Mouse (Mus musculus): Measurements from ENCODE around the gene Ano1. TPM values are rescaled to one million over a fixed set of nuclear protein-coding genes. Genes with fewer than 3 reads are reported as not detected.

The Ano1 gene
- polyA plus RNA-seq, 2 experiments: 1.4 to 1.5 TPM

DNA sequence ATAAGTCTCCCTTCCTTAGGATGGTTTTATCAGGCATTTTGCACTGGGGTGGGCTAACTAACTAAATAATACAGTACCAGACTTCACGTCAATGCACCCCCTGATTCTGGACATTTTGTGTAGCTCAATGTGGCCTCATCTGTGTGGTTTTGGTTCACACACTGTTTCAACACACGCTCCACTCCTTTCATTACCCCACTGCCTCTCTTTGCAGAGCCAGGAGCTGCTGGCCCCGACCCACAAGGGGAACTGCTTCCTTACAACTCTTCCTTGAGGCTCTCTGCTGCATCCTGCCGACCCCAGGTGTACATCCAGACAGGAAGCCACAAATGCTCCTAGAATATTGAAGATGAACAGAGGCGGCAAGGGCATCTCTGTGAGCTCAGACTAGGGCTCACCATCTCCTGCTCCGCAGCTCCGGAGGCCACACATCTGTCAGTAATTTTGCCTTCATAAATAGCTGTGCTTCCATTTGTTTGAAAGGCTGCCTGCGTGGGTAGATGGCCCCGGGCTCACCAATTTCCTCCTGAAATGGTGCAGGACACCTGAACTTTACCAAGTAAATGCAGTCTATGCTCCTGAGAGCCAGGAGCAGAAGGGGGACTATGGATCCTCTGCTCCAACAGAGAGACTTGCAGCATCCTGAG lies 17.8 kb upstream of the Ano1 start:
- Histone ChIP-seq H3K4me3 (ENCODE audit: insufficient read depth in 1 of 2, low read depth in 2 of 2, low read length in 2 of 2) (no peak overlapping the region), H3K4me1 (replicated peaks; ENCODE audit: control insufficient read depth in 2 of 2, insufficient read depth in 2 of 2, low read length in 1 of 2) (no peaks in the 10 kb centered on the region), H3K27ac (no peak overlapping the region), H3K9me3 (ENCODE audit: control insufficient read depth, low read length) (no peaks in the 10 kb centered on the region), H3K27me3 (ENCODE audit: control insufficient read depth, insufficient read depth, low read length) (peaks cover 9% of the 10 kb centered on the region), H3K9ac (replicated peaks) (no peak overlapping the region), H3K36me3 (replicated peaks; ENCODE audit: control insufficient read depth, insufficient read depth, low read depth) (no peaks in the 10 kb centered on the region), H3K4me2 (ENCODE audit: low read depth) (no peak overlapping the region)
- DNase-seq (ENCODE audit: low read depth in 3 of 3, low spot score in 3 of 3) (no peak), ATAC-seq (ENCODE audit: insufficient read depth) (no peak)
- TF ChIP-seq CTCF (IDR thresholded peaks at IDR 0.05; ENCODE audit: low read depth): no peak
- TF ChIP-seq EP300 (IDR thresholded peaks at IDR 0.05; ENCODE audit: low read depth): no peak
- 16% methylated on average over 9 of the region's 9 CpGs for WGBS (ENCODE audit: insufficient replicate concordance)

DNA sequence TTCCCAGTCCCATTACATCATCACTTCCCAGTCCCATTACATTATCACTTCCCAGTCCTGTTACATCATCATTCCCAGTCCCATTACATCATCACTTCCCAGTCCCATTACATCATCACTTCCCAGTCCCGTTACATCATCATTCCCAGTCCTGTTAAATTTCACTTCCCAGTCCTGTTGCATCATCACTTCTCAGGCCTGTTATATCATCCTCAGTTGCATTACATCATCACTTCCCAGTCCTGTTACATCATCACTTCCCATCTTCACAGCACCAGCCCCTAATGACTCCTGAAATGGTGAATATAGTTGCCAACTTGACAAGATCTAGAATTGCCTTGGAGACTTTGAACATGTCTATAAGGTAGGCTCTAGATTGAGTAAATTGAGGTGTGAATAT lies 17.1 kb upstream of the Ano1 start:
- no peak overlapping the region for H3K9ac ChIP-seq (replicated peaks)
- H3K36me3 ChIP-seq (replicated peaks; ENCODE audit: control insufficient read depth, insufficient read depth, low read depth): no peaks in the 10 kb centered on the region
- no peaks in the 10 kb centered on the region for H3K4me1 ChIP-seq (replicated peaks; ENCODE audit: control insufficient read depth in 2 of 2, insufficient read depth in 2 of 2, low read length in 1 of 2)
- TF ChIP-seq CTCF (IDR thresholded peaks at IDR 0.05; ENCODE audit: low read depth) (no peak), EP300 (IDR thresholded peaks at IDR 0.05; ENCODE audit: low read depth) (no peak)
- no peaks in the 10 kb centered on the region for H3K9me3 ChIP-seq (ENCODE audit: control insufficient read depth, low read length)
- no peak overlapping the region for H3K4me3 ChIP-seq (ENCODE audit: insufficient read depth in 1 of 2, low read depth in 2 of 2, low read length in 2 of 2)
- peaks cover 9% of the 10 kb centered on the region for H3K27me3 ChIP-seq (ENCODE audit: control insufficient read depth, insufficient read depth, low read length)
- WGBS (ENCODE audit: insufficient replicate concordance): 79% methylated on average over 1 of the region's 1 CpGs
- no peak for DNase-seq (ENCODE audit: low read depth in 3 of 3, low spot score in 3 of 3)
- ATAC-seq (ENCODE audit: insufficient read depth): no peak
- H3K27ac ChIP-seq: no peak overlapping the region
- H3K4me2 ChIP-seq (ENCODE audit: low read depth): no peak overlapping the region

DNA sequence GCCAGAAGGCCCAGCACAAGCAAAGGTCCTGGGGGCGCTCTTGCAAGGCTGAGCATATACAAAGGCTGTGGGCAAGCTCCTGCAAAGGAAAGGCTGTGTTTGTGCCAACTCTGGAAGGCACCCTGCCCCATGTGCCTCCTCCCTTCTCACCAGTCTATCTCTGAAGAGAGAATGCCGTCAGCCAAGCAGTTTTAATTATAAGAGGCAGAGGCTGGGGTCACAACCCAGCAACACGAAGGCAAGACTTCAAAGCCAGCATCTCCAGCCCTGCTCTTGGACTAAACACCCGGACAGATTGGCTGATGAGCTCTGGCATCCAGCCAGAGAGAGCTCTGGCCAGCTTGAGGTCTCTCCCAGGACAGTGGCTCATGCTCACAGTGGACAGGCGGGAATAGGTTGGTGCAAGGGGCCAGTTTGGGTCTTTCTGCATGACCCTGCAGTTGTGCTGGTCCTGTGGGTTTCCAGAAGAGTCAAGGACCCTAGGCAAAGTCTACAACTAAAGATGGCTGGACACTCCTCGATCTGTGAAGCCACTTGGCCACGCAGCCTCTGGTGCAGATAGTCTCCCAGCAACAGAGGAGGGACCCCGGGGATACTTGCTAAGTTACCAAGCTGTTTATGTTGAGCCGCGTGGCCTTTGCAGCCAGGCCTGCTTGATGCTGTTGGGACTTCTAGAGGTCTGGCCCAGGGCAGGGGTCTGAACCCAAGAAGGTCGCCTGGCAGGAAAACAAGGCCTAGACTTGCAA lies 12.9 kb upstream of the Ano1 start:
- DNase-seq (ENCODE audit: low read depth in 3 of 3, low spot score in 3 of 3): no peak
- 60% methylated on average over 11 of the region's 11 CpGs for WGBS (ENCODE audit: insufficient replicate concordance)
- peaks cover 1% of the 10 kb centered on the region for H3K27me3 ChIP-seq (ENCODE audit: control insufficient read depth, insufficient read depth, low read length)

DNA sequence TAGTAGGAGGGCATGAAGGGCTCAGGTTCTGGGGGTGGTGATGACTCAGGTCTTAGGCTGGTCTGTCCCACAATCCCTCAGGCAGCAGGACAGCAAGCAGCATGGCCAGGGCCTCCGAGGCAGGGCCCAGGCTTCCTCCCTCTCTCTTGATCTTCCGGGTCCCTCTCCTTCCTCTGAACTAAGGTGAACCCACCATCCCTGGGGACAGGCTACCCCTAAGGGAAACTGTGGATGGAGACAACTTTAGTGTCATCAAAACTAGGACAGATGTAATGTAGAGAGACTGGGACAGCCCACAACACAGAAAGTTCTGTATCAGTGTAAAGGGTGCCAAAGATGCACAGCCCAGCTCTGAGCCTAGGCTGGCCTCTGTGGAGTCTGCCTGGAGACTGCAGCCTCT lies 12.2 kb upstream of the Ano1 start:
- H3K36me3 ChIP-seq (replicated peaks; ENCODE audit: control insufficient read depth, insufficient read depth, low read depth): no peaks in the 10 kb centered on the region
- H3K4me1 ChIP-seq (replicated peaks; ENCODE audit: control insufficient read depth in 2 of 2, insufficient read depth in 2 of 2, low read length in 1 of 2): no peaks in the 10 kb centered on the region
- H3K27ac ChIP-seq: no peak overlapping the region
- no peaks in the 10 kb centered on the region for H3K27me3 ChIP-seq (ENCODE audit: control insufficient read depth, insufficient read depth, low read length)
- H3K4me3 ChIP-seq (ENCODE audit: insufficient read depth in 1 of 2, low read depth in 2 of 2, low read length in 2 of 2): no peak overlapping the region
- TF ChIP-seq CTCF (IDR thresholded peaks at IDR 0.05; ENCODE audit: low read depth): no peak
- no peak for TF ChIP-seq EP300 (IDR thresholded peaks at IDR 0.05; ENCODE audit: low read depth)
- DNase-seq (ENCODE audit: low read depth in 3 of 3, low spot score in 3 of 3) (no peak), ATAC-seq (ENCODE audit: insufficient read depth) (no peak)
- H3K9me3 ChIP-seq (ENCODE audit: control insufficient read depth, low read length): no peaks in the 10 kb centered on the region
- no peak overlapping the region for H3K4me2 ChIP-seq (ENCODE audit: low read depth)
- no peak overlapping the region for H3K9ac ChIP-seq (replicated peaks)
- 49% methylated on average over 2 of the region's 2 CpGs for WGBS (ENCODE audit: insufficient replicate concordance)

More for the DNA sequence above, 12.9 kb upstream of the Ano1 start:
- Histone ChIP-seq H3K9me3 (ENCODE audit: control insufficient read depth, low read length) (no peaks in the 10 kb centered on the region), H3K36me3 (replicated peaks; ENCODE audit: control insufficient read depth, insufficient read depth, low read depth) (no peaks in the 10 kb centered on the region), H3K4me2 (ENCODE audit: low read depth) (no peak overlapping the region), H3K9ac (replicated peaks) (no peak overlapping the region), H3K4me1 (replicated peaks; ENCODE audit: control insufficient read depth in 2 of 2, insufficient read depth in 2 of 2, low read length in 1 of 2) (no peaks in the 10 kb centered on the region), H3K4me3 (ENCODE audit: insufficient read depth in 1 of 2, low read depth in 2 of 2, low read length in 2 of 2) (no peak overlapping the region), H3K27ac (no peak overlapping the region)
- ATAC-seq (ENCODE audit: insufficient read depth): no peak
- TF ChIP-seq CTCF (IDR thresholded peaks at IDR 0.05; ENCODE audit: low read depth): no peak

DNA sequence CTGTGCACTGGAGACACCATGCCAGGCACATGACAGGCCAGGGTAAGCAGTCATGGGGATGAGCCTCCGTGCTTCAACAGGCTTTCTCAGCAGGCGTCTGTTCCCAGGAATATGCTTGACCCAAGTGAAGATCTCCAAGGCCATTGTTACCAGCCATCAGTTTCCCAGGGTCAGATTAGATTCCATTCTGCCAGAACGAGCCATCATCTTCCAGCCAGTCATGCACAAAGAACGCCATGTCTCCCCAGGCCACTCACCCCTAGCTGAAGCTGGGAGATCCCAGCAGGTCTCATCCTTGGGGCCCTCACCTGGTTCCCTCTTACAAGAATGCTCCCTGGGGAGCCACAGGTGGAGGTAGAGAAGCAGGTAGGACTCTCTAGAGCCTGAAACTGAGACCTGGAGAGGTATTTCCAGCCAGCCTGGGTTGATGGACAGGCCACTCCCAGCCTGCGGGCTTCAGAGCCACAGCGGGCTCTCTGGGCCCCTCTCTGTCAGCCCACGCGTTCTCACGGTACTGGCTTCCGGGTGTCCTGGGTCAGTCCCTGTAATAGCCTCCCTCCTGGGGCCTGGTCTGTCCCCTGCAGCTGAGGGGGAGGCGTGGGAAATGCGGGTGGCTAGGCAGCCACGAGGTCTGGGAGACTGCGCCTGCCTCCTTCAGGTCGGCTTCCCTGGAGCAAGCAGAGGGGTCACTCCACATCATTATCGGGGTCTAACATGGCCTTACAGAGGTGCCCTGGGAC lies 10.9 kb upstream of the Ano1 start:
- H3K4me2 ChIP-seq (ENCODE audit: low read depth): no peak overlapping the region
- H3K4me1 ChIP-seq (replicated peaks; ENCODE audit: control insufficient read depth in 2 of 2, insufficient read depth in 2 of 2, low read length in 1 of 2): no peaks in the 10 kb centered on the region
- ATAC-seq (ENCODE audit: insufficient read depth) (no peak), DNase-seq (ENCODE audit: low read depth in 3 of 3, low spot score in 3 of 3) (no peak)
- no peaks in the 10 kb centered on the region for H3K36me3 ChIP-seq (replicated peaks; ENCODE audit: control insufficient read depth, insufficient read depth, low read depth)
- H3K27me3 ChIP-seq (ENCODE audit: control insufficient read depth, insufficient read depth, low read length): no peaks in the 10 kb centered on the region
- no peak overlapping the region for H3K27ac ChIP-seq
- H3K4me3 ChIP-seq (ENCODE audit: insufficient read depth in 1 of 2, low read depth in 2 of 2, low read length in 2 of 2): no peak overlapping the region
- TF ChIP-seq CTCF (IDR thresholded peaks at IDR 0.05; ENCODE audit: low read depth): no peak
- TF ChIP-seq EP300 (IDR thresholded peaks at IDR 0.05; ENCODE audit: low read depth): no peak
- no peak overlapping the region for H3K9ac ChIP-seq (replicated peaks)
- H3K9me3 ChIP-seq (ENCODE audit: control insufficient read depth, low read length): no peaks in the 10 kb centered on the region
- 58% methylated on average over 16 of the region's 16 CpGs for WGBS (ENCODE audit: insufficient replicate concordance)

All from liver, embryonic 14.5 days (tissue).